Mouse (Mus musculus) small intestine, adult 2 months (tissue): ENCODE measurements at regions not wholly inside any gene's neighbourhood (a gene's known extent, or its start where the extent isn't known, plus 50 kb on each side); places are given as distances from the start of the nearest gene placed in this dataset.

Experiments
- CTCF ChIP-seq: fragments of 200-500 bp; IDR thresholded peaks from 2 replicates; pipeline ENCODE4 v1.5.1; 2012; ENCODE audit warnings: low read depth, mild to moderate bottlenecking, control low read depth, inconsistent platforms, low read length, moderate library complexity, mixed read lengths; ENCODE audit not compliant: insufficient replicate concordance, insufficient read length; ENCODE audit errors: extremely low read depth
- POLR2A ChIP-seq: fragments of 200-500 bp; IDR thresholded peaks from 2 replicates; pipeline ENCODE4 v1.6.1; 2012; ENCODE audit warnings: low read depth, mild to moderate bottlenecking, control low read depth, inconsistent platforms, low read length, moderate library complexity

DNA sequence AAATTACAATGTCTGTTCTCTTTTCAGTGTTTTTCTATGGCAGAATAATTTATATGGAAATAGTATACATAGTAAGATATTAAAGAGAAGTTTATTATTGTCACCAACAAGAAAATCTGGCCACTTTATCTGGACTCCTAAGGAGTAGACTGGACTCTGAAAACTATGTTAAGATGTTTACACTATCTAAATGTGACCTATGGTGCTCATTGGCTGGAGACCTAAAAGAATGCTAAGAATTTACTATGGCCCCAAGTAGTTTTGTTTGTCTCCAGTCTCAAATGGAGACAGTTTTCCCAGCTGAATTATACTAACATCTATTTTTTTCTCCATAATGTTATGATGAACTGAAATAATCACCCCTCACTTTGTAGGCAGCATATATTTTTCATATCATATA lies 421.3 kb upstream of the Gm9747 start:
- TF ChIP-seq CTCF, result no peak
- TF ChIP-seq POLR2A, result no peak
